Mouse (Mus musculus) forelimb bud, embryonic 11.5 days (tissue): ENCODE results near the gene Prkg1.
A peak's percentile ranks its signal among the peaks of the same experiment; 100 is the strongest.

ENCODE experiments used
- DNase-seq: peaks from one replicate; pipeline ENCODE4 v3.0.0-alpha.2; 2012; ENCODE audit warnings: low read depth, low spot score

Gene Prkg1

DNA sequence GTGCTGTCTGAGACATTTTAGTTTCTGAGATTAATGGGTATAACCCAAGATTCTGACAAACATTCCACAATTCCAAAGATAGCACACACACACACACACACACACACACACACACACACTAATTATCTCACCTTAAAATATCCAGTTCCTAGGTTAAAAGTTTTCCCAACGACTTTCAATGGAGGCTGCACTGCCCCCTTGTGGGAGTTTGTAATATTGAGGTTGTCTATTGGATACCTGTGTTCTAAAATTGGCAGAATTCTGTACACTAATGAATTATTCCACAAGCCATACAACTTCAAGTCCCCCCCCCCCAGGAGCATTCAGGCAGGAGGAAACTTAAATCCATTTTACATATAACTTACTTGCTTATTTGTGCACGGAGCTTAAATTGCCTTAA, 18.2 kb downstream of the Prkg1 start:
- peak; percentile 40 for DNase-seq

DNA sequence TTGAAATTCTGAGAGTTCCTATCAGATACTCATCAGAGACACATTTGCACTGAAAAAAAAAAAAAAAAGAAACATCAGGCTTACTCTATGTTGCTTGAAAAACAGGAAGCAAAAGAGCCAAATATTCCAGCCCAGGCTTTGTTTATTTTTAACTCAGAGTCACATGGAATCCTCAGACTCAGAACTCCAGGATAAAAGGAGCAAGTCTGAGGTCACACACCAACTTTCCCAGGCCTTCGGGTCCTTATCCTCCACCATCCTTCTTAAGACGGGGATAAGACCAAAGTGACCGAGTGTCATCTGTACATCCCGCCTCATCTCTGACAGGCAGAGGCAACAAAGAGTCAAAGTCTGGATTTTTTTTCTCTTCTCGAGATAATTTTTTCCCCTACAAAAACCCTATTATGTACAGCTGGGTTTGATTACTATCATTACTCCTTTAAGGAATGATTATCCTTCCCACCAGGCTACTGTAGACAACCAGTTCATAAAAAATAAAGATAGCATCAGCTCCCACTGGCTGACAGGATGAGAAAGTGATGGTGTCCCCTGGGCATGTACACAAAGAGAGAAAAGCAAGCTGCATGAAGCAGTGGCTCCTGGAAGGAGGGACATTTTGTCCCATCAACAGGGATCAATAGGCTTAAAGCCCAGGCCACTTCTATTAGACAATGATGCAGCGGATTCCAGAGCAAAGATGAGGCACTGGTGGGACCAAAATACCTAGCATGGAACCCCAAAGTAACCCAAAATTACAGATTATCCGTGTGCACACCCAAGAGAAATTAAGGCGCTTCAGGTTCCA, 21.4 kb downstream of the Prkg1 start:
- no peak for DNase-seq

DNA sequence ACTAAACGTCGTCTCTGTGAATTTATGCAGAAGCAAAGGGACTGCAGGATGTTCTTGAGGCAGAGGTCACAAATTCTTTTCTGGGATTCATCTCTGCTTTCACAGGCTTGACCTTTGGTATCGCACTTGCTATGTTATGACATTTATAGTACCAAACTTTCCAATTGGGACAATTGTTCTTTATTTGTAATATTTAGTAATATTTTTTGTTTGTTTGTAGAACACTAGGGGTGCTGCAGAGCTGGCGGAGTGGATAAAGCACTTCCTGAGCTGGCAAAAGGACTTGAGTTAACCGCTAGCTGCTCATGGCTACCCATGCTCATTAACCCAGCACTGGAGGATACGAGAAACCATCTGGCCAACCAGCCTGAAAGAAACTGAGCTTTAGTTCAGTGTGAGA, 49.9 kb downstream of the Prkg1 start:
- no peak for DNase-seq

DNA sequence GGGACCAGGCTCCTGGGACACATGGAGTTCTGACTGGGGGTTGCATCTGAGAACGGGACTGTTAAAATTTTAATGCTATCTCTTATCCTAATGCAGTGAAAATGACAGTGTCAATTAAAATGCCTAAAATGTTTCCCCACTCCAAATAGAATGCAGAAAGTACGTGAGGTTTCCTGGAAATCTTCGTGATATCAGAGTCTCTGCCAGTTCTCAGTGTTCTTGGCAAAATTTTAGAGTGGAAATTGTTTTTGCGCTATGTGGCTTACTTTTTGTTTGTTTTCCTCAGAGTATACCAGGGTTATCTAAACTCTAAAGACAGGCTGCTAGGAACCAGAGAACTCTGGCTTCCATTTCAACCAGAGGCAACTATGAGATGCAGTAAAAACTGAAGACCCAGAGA, 50.4 kb downstream of the Prkg1 start:
- no peak for DNase-seq

DNA sequence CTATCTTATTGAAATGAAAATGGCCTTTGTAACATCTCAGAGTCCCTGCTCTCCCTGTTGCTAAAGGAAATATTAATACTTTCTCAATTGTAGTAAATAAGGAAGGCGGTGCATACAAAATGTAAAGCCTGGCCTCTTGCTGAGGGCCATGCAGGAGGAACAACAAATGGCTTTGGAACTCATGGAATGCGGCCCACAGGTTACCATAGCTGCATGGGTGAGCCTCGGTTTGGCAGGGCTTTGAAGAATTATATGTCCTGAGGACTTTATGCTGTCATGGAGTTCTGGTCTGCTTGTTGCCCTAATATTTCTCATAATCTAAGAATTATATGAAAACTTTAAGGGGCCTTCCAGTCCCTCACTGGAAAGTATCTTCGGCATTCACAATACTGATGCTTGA, 51.5 kb downstream of the Prkg1 start:
- no peak for DNase-seq

DNA sequence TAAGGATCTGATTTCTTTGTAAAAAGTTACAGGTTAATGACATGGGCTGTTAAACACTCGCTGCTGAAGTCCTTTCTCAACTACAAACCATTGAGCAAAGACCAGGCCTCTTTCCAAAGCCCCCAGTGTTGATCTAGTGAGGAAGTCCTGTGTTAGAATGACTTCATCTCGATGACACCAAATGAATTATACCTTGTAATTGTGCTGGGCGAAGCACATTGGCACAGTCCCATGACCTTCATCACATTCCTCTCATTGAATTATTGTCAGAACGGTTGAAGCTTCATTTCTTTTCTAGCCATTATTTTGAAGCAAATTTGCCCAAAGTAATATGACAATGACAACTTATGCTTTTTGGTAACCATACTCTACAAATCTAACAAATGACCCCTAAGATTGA, 54.5 kb downstream of the Prkg1 start:
- DNase-seq: no peak

DNA sequence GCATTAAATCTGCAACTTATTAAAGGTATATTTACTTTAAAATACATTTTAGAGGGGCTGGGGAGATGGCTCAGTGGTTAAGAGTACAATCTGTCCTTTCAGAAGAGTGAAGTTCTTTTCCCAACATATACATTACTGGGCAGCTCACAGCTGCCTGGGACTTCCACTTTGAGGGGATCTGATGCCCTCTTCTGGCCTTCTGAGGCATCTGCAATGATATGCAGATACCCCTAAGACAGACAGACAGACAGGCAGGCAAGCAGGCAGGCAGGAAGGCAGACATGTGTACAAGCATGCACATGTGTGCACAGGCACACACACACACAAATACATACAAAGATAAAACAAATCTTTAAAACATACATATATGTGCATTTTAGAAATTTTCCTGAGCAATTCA, 60.8 kb downstream of the Prkg1 start:
- no peak for DNase-seq

DNA sequence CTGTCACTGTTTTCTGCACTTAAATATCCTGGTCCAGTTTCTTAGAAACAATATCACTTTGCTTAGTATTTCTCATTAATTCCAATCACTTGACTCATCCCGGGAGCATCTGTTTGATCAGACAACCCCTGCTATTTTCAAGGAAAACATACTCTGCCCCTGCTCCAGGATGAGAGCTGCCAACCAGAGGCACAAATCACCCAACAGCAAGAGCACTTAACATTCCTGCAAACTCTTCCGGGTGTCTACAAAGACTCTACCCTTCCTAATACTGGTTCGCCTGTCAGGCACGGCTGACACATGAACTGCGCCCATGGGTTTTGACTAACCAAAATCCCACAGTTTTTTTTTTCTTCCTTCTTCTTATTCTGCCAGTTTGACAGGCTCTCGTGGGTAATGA, 65.9 kb downstream of the Prkg1 start:
- no peak for DNase-seq

DNA sequence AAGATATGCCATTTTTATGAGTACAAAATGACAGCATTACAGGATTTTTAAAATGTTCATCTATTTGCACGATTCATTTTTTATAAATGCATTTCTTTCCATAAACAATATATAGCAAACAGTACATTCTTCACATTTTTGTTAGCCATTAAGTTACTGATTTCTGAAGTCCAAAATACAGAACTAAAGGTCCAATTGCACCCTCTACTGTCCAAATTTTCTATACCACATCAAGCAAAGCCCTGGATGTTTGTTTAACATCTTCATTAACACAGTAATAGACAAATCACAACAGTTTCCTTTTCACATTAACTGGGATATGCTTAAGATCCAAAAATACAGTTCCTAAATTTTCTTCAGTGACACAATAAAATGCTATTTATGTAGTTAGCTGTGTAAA, 84.0 kb downstream of the Prkg1 start:
- DNase-seq: no peak

DNA sequence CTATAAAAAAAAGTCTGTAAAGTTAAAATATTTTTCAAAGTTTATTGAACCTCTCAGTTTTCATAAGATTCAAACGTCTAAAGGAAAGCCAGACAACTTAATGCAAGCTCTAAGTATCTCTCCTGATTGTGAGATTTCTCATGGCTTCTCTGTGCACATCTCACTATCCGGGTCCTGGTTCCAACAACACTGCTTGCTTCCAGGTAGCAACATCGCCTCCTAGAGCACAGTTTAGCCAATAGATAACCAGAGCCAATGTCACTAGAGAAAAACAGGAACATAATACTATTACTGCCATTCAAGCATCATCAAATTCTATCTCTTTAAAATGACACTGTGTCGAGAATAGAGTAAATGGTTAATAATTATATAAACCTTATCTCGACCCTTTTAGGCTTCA, 86.5 kb downstream of the Prkg1 start:
- DNase-seq: no peak

DNA sequence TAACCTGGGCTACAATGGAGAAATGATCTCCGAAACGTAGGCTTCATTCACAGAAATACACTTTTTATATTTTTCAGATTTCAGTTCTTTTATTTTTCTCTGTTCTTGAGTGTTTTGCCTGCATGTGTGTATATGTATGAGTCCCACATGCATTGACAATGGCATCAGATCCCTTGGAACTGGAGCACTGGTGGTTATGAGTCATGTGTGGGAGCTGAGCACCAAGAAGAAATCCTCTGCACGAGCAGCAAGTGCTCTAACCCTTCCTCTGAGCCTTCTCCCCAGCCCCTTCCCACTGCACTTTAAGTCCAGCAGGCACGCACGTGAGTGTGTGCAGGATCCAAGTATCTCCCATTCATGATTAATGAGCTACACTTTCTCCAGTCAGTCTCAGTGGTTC, 93.1 kb downstream of the Prkg1 start:
- no peak for DNase-seq

DNA sequence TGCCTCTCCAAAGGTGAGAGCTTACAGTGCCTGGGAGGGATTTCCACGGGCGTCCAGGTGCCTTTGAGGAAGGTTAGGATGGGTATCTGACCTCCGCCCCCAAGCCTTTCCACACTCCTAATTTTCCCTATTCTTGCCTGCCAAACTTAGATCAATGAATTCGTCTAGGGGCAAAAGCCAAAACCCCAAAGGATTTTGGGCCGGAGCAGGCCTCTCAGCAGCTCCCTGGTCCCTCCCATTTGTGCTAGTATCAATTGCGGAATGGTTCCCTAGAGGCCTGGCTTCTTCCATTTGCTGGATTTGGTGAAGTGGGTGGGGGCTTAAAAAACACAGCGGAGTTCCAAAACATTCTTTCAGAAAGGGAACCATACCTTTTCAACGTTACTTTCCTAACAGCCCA, 99.8 kb downstream of the Prkg1 start:
- no peak for DNase-seq

DNA sequence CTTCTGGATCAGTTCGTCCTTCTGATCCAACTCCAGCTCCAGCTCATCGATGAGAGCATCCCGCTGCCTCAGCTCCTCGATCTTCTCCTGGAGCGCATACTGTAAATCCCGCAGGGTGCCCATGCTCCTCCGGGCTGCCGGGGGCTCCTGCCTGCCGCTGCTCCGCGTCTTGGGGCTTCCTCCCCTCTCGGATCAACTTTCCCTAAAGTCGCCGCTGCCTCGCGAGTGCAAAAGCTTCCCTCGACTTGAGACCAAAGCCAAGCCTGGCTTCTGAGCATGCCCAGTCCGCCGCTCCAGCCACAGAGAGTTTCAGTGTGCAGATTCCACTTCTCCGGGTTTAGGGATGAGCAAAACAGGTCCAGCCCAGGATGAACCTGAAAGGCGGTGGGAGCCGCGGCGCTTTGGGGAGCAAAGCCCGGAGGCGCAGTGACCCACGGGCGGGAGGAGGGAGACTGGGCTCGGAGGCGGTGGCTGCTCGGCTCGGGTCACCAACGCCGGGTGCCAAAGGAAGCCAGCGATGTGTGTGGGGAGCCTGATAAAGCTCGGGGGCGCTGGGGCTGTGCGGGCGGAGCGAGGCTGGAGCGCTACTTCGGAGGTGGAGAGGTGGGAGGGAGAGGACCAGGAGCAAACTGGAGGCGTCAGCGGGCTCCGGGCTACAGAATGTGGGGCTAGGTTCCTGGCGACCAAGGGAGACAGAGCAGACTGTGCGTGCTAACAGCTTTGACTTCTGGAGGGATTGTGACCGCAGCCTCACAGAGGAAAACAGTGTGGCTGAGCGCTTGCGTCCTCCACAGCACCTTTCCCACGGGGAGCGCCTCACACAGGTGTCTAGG, 100.5 kb downstream of the Prkg1 start:
- peak; percentile 57 for DNase-seq

DNA sequence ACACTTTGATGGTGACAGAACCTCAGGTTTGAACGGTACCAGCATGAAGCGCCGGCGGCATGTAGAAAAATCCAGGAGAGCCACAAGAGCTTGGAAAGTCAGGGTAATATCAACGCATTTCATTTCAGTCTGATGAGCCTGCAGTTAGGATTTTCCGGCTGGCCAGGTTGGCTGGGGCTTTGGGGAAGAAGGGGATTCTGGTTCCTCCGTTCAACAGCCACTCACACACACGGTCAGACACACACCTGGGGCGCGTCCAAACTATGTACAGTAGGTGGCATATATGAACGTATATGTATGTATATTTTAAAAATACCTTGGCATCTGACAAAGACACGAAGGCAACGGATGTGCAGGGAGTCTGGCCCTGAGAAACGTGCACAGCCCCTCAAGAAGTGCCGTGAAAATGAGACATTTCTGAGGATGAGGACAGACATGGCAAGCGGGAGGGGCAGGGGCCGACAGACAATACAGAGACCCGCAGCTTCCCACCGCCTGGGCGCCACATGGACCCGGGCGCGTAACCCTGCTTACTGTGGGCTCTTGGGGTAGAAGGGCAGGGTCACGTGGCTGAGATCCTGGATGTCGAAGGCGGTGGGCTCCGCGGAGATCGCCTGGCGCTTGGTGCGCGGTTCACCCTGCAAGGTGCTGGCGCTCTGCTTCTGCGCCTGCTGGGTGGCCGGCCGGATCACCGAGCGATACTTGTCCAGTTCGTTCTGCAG, 101.2 kb downstream of the Prkg1 start:
- DNase-seq: peak; percentile 49

DNA sequence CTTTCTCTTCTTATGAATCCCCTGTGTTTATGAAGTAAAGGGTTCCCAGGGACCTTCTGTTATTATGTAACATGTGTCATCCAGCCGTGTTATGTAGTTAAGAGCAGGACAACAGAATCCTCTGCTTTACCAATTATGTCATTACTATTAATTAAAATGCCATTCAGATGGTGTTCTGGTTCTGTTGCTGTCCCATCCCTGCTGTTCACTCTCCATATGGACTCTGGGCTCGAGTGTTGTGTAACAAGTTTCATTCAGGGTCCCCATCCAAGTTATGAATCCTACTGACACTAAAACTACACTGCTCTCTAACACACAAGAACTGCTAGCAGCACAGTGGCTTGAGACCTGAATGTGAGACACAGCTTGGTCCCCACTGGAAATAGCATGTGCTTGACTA, 102.0 kb downstream of the Prkg1 start:
- no peak for DNase-seq

DNA sequence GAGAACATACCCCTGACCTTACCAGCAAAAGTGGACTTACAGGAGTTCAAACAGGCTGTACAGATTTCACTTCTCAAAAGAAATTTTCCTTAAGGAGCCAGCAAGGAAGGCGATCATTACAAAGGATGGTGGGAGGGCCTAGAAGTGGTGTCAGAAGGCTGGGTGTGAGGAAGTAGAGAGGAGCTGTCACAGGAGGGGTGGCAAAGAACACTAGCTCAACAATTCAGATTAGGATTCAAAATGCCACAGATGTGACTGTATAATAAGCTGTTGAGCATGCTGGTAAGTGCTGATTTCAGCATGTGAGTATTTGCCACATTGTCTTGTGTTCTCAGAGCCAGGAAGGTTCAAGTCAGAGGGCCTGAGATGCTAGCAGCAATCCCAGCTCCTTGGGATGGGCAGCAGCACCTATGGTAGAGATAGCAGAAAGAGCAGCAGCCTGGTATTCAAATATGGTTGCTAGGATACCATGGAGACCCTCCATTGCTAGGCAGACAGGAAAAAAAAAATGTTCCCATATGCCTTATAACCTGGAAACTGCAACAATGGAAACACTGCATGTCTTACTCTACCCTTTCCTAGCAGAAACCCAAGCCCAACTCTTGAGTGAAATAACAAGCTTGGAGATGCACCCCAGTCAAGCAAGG, 106.0 kb downstream of the Prkg1 start:
- no peak for DNase-seq

DNA sequence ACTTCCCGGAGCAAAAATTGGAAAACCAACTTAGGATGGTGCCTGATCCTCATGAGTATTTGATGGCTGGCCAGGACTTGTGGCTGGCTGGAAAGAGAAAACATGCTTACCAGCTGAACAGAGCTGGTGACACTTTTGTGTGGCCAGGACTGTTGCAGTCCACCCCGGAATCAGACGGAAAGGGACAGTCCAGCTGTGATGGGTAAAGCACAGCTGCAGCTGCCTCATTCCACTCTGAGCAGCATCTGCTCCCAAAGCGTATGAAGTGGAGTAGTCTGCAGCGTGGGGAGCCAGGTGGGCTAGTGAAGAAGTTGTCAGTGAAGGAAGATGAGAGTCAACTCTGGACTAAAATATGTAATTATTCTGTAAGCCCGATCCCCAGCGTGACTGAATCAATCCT, 108.6 kb downstream of the Prkg1 start:
- DNase-seq: no peak

DNA sequence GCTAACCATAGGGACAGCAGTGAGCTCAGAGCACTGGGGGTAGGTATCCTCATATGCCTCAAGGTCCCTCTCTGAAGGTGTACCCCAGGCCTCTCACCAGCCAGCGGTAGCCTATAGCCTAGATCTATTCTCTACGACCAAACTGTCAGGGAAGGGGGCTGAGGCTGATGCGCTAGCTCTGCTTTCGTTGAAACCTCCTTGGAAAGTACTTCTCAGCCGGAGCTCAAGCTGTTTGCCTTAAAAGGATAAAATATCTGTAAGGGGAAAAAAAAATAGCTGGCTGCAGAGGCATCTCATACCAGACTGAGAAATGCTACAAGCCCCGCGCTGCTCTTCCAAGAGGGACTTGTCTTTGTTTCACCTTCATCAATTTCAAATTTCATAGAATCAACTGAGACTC, 109.0 kb downstream of the Prkg1 start:
- DNase-seq: no peak

DNA sequence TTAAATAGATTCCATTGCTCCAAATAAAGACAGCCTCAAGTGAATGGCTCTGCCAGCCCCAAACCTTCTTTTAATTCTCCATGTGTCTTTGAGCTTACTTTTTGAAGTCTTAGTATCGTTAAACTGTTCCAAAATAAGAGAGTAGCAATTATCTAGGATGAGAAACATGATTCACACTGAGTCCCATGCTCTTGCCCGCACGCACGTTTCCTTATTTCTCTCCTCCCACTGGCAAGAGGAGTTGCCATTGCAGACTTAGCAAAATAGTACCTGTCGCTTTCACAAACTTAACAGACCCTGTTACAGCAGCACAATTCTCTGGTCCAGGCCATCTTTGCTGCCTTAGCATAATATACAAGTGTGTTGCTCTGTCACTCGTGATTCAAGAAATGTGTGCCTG, 110.8 kb downstream of the Prkg1 start:
- DNase-seq: no peak

DNA sequence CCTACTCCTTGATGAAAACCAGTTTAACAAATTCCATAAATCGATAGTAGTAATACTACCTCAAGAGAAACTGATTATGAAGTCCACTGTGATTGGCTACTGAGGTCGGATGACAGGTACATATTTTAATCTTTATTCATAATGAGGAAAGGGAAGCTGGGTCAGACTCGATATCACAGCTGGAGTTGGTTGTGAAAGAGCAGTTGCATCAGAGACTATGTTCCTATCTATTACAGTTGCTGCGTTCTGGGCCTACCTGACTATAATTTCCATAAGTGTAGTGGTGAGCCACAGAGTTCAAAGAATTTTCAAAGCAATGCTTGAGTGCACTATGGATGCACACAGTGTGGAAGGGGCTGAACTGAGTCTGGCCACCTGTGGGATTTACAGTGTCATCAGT, 114.4 kb downstream of the Prkg1 start:
- no peak for DNase-seq

DNA sequence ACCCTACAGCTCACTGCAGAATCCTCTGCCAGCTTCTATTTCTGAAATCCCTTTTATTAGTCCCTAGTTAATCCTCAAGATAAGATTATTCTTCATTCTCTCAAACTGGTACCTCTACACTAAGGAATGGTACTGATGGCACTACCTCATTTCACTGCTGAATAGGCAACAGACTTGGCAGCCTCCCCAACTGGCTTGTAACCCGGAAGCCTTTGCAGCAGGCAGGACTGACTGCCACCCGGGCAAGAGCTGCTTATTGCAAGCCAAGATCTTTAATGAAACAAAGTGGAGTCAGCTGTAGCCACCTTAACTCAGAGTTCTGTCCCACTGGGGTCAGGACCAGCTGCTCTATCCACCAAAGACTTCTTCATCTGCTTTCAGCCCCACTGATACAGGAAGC, 117.3 kb downstream of the Prkg1 start:
- DNase-seq: no peak
